Mouse (Mus musculus) heart, embryonic 15.5 days (tissue): ENCODE data around the gene Ccr4. TPM values are rescaled to one million over a fixed set of nuclear protein-coding genes. Genes with fewer than 3 reads are reported as not detected.
A peak's percentile ranks its signal among the peaks of the same experiment; 100 is the strongest.

Source experiments
- ATAC-seq: fragments of 200-750 bp; cut with Nextera tagmentation; replicated peaks from 2 replicates; pipeline ENCODE4 v1.8.0; 2017; ENCODE audit warnings: low read depth, moderate TSS enrichment; ENCODE audit not compliant: insufficient number of reproducible peaks, insufficient read depth, low FRiP score
- H3K27ac ChIP-seq: fragments of 300-500 bp; sonication (generic); 2 replicates; pipeline ENCODE4 v1.5.1; 2015; ENCODE audit warnings: mild to moderate bottlenecking, inconsistent platforms
- H3K27me3 ChIP-seq: fragments of 300-500 bp; sonication (generic); 2 replicates; pipeline ENCODE4 v1.6.1; 2015; ENCODE audit warnings: inconsistent platforms
- H3K36me3 ChIP-seq: fragments of 300-500 bp; sonication (generic); 2 replicates; pipeline ENCODE4 v1.6.1; 2015; ENCODE audit warnings: mild to moderate bottlenecking, inconsistent platforms
- H3K4me1 ChIP-seq: fragments of 300-500 bp; sonication (generic); replicated peaks from 2 replicates; pipeline ENCODE4 v1.6.1; 2015; ENCODE audit warnings: inconsistent platforms
- H3K4me2 ChIP-seq: fragments of 300-500 bp; sonication (generic); 2 replicates; pipeline ENCODE4 v1.6.1; 2015; ENCODE audit warnings: inconsistent platforms, mild to moderate bottlenecking, moderate library complexity
- H3K4me3 ChIP-seq: fragments of 300-500 bp; sonication (generic); 2 replicates; pipeline ENCODE4 v1.5.1; 2015; ENCODE audit warnings: mild to moderate bottlenecking, inconsistent platforms
- H3K9ac ChIP-seq: fragments of 300-500 bp; sonication (generic); 2 replicates; pipeline ENCODE4 v1.6.1; 2015; ENCODE audit warnings: mild to moderate bottlenecking, inconsistent platforms
- H3K9me3 ChIP-seq: fragments of 300-500 bp; sonication (generic); replicated peaks from 2 replicates; pipeline ENCODE4 v1.6.1; 2016; ENCODE audit warnings: inconsistent platforms
- WGBS: fragments of 180-500 bp; shearing (Covaris S2); methylation state at CpG from one replicate; pipeline ENCODE4 v1.1.7; 2015; ENCODE audit warnings: mixed read lengths; 5-methylcytosine and 5-hydroxymethylcytosine counted together
- polyA plus RNA-seq: library from polyadenylated mRNA; unstranded; fragments of >200 nt; fragmentation: Nextera tagmentation; extraction: Ambion mirVana; gene quantifications from 2 replicates; pipeline ENCODE4 v1.2.1, GENCODE M21; 2015

The Ccr4 gene
- polyA plus RNA-seq, 1 experiment from 2014 or later: not detected

- Histone ChIP-seq H3K27me3 (no peaks in the 10 kb centered on the region), H3K27ac (no peak overlapping the region), H3K4me2 (no peak overlapping the region), H3K4me3 (no peak overlapping the region), H3K36me3 (no peaks in the 10 kb centered on the region), H3K4me1 (peaks cover 19% of the 10 kb centered on the region), H3K9me3 (no peaks in the 10 kb centered on the region), H3K9ac (no peak overlapping the region)
- 40% methylated on average over 2 of the region's 2 CpGs for WGBS
- no peak for ATAC-seq
These were observed 31.9 kb upstream of the Ccr4 start for GRCm38 (mm10) chr9:114536628-114537027.

- WGBS: 79% methylated on average over 9 of the region's 9 CpGs
- H3K27me3 ChIP-seq: no peaks in the 10 kb centered on the region
- no peak for ATAC-seq
- H3K9me3 ChIP-seq: no peaks in the 10 kb centered on the region
- H3K9ac ChIP-seq: no peak overlapping the region
- no peak overlapping the region for H3K4me3 ChIP-seq
- no peak overlapping the region for H3K27ac ChIP-seq
- H3K4me2 ChIP-seq: no peak overlapping the region
- peaks cover 10% of the 10 kb centered on the region for H3K4me1 ChIP-seq
- H3K36me3 ChIP-seq: no peaks in the 10 kb centered on the region
These were observed 30.2 kb upstream of the Ccr4 start for GRCm38 (mm10) chr9:114534747-114535517.

GRCm38 (mm10) chr9:114533848-114534247 is 29.1 kb upstream of the Ccr4 start:
- Histone ChIP-seq H3K4me2 (no peak overlapping the region), H3K4me1 (peaks cover 12% of the 10 kb centered on the region), H3K9me3 (no peaks in the 10 kb centered on the region), H3K36me3 (no peaks in the 10 kb centered on the region), H3K9ac (no peak overlapping the region), H3K4me3 (no peak overlapping the region), H3K27ac (no peak overlapping the region), H3K27me3 (no peaks in the 10 kb centered on the region)
- no peak; the same call in 1 of the 2 replicates for ATAC-seq
- 67% methylated on average over 4 of the region's 4 CpGs for whole genome bisulfite sequencing

- no peak overlapping the region for H3K4me3 ChIP-seq
- H3K27me3 ChIP-seq: no peaks in the 10 kb centered on the region
- no peak for ATAC-seq
- no peaks in the 10 kb centered on the region for H3K9me3 ChIP-seq
- 62% methylated on average over 11 of the region's 11 CpGs for WGBS
- no peaks in the 10 kb centered on the region for H3K36me3 ChIP-seq
- no peak overlapping the region for H3K4me2 ChIP-seq
- no peak overlapping the region for H3K9ac ChIP-seq
- H3K27ac ChIP-seq: no peak overlapping the region
- peaks cover 19% of the 10 kb centered on the region for H3K4me1 ChIP-seq
These were observed 26.6 kb upstream of the Ccr4 start for GRCm38 (mm10) chr9:114531276-114531675.

GRCm38 (mm10) chr9:114528680-114529048 is 23.9 kb upstream of the Ccr4 start:
- 34% methylated on average over 9 of the region's 9 CpGs for WGBS
- no peak overlapping the region for H3K4me2 ChIP-seq
- H3K4me1 ChIP-seq: peaks cover 26% of the 10 kb centered on the region
- H3K9ac ChIP-seq: no peak overlapping the region
- H3K4me3 ChIP-seq: no peak overlapping the region
- ATAC-seq: no peak
- H3K9me3 ChIP-seq: no peaks in the 10 kb centered on the region
- no peak overlapping the region; the same call in 1 of the 2 replicates for H3K27ac ChIP-seq
- H3K36me3 ChIP-seq: no peaks in the 10 kb centered on the region
- H3K27me3 ChIP-seq: no peaks in the 10 kb centered on the region

GRCm38 (mm10) chr9:114527992-114528679 is 23.4 kb upstream of the Ccr4 start:
- H3K9me3 ChIP-seq: no peaks in the 10 kb centered on the region
- no peak overlapping the region for H3K4me3 ChIP-seq
- no peak overlapping the region for H3K9ac ChIP-seq
- H3K27ac ChIP-seq: peak overlapping the region; percentile 43
- peaks cover 26% of the 10 kb centered on the region for H3K4me1 ChIP-seq
- 20% methylated on average over 17 of the region's 17 CpGs for WGBS
- no peaks in the 10 kb centered on the region for H3K36me3 ChIP-seq
- peak overlapping the region; percentile 47 for H3K4me2 ChIP-seq
- no peaks in the 10 kb centered on the region for H3K27me3 ChIP-seq
- ATAC-seq: peak; percentile 44; the same call in 1 of the 2 replicates

- 7% methylated on average over 16 of the region's 16 CpGs for WGBS
- Histone ChIP-seq H3K27ac (no peak overlapping the region), H3K9me3 (no peaks in the 10 kb centered on the region), H3K4me1 (peaks cover 26% of the 10 kb centered on the region), H3K4me2 (peak overlapping the region; percentile 51), H3K4me3 (peak overlapping the region; percentile 23), H3K9ac (0 out of 2 replicates have a peak overlapping the region, but pooled peaks have one; percentile 15), H3K27me3 (no peaks in the 10 kb centered on the region), H3K36me3 (no peaks in the 10 kb centered on the region)
- 0 out of 2 replicates have a peak, but pooled peaks have one; percentile 15 for ATAC-seq
These were observed 22.4 kb upstream of the Ccr4 start for GRCm38 (mm10) chr9:114527085-114527484.

- ATAC-seq: no peak
- Histone ChIP-seq H3K4me3 (peak overlapping the region; percentile 23), H3K9ac (0 out of 2 replicates have a peak overlapping the region, but pooled peaks have one; percentile 31), H3K9me3 (no peaks in the 10 kb centered on the region), H3K4me2 (peak overlapping the region; percentile 51), H3K4me1 (peaks cover 26% of the 10 kb centered on the region), H3K27me3 (no peaks in the 10 kb centered on the region), H3K27ac (no peak overlapping the region), H3K36me3 (no peaks in the 10 kb centered on the region)
- 30% methylated on average over 8 of the region's 8 CpGs for WGBS
These were observed 21.9 kb upstream of the Ccr4 start for GRCm38 (mm10) chr9:114526581-114526980.

GRCm38 (mm10) chr9:114525891-114526290 is 21.2 kb upstream of the Ccr4 start:
- no peak overlapping the region for H3K9ac ChIP-seq
- no peaks in the 10 kb centered on the region for H3K9me3 ChIP-seq
- H3K4me2 ChIP-seq: no peak overlapping the region
- peaks cover 26% of the 10 kb centered on the region for H3K4me1 ChIP-seq
- ATAC-seq: no peak
- H3K36me3 ChIP-seq: no peaks in the 10 kb centered on the region
- no peaks in the 10 kb centered on the region for H3K27me3 ChIP-seq
- no peak overlapping the region for H3K27ac ChIP-seq
- H3K4me3 ChIP-seq: no peak overlapping the region
- 19% methylated on average over 8 of the region's 8 CpGs for WGBS

GRCm38 (mm10) chr9:114525073-114525633 is 20.4 kb upstream of the Ccr4 start:
- Histone ChIP-seq H3K4me3 (no peak overlapping the region), H3K9me3 (no peaks in the 10 kb centered on the region), H3K9ac (no peak overlapping the region), H3K4me2 (no peak overlapping the region), H3K36me3 (no peaks in the 10 kb centered on the region), H3K4me1 (peaks cover 26% of the 10 kb centered on the region), H3K27ac (no peak overlapping the region), H3K27me3 (no peaks in the 10 kb centered on the region)
- WGBS: 85% methylated on average over 15 of the region's 15 CpGs
- no peak for ATAC-seq

GRCm38 (mm10) chr9:114522501-114522900 is 17.8 kb upstream of the Ccr4 start:
- no peaks in the 10 kb centered on the region for H3K9me3 ChIP-seq
- H3K27me3 ChIP-seq: no peaks in the 10 kb centered on the region
- no peak overlapping the region for H3K27ac ChIP-seq
- no peak overlapping the region for H3K9ac ChIP-seq
- H3K4me2 ChIP-seq: no peak overlapping the region
- peaks cover 16% of the 10 kb centered on the region for H3K4me1 ChIP-seq
- H3K36me3 ChIP-seq: no peaks in the 10 kb centered on the region
- ATAC-seq: no peak
- H3K4me3 ChIP-seq: no peak overlapping the region
- WGBS: 87% methylated on average over 9 of the region's 9 CpGs
